Mouse (Mus musculus) urinary bladder, adult 2 months (tissue): ENCODE data around the gene Olfr646. TPM values are rescaled to one million over a fixed set of nuclear protein-coding genes. Genes with fewer than 3 reads are reported as not detected.

Experiments used
- DNase-seq: peaks from one replicate; pipeline ENCODE4 v3.0.0; 2022; ENCODE audit warnings: low spot score
- polyA plus RNA-seq: library from polyadenylated mRNA; depleted of rRNA; stranded (reverse); fragments of >200 nt; gene quantifications from 2 replicates; pipeline ENCODE4 v1.2.3, GENCODE M21; 2012; rRNA removed

Olfr646 gene
- polyA plus RNA-seq, result not detected in 2 replicates

DNA sequence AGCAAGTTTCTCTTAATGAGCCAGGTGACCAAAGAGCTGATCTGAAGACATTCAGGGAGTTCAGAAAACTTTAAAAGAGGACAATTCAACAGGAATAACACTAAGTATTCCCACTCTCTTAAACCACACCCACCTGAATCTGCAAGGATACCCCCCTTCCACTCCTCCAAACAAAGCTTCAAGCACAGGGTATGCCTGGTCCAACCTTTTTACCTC lies at the start of gene Olfr646:
TSS of gene Olfr646 (plus strand) at position 117 of the 216 bp plus-strand sequence.
- no peak for DNase-seq

DNA sequence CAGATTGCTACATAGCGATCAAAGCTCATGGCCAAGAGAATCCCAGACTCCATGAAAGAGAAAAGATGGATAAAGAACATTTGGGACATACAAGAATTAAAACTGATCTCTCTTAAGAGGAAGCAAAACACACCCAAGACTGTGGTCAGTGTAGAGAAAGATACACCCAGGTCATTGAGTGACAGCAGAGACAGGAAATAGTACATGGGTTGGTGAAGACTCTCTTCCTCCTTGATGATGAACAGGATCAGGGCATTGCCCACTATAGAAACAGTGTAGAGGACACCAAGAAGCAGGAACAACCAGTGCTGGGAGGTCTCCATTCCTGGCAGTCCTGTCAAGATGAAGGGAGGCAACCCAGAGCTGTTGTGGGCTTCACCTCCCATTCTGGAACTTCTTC lies 45.5 kb upstream of the Olfr646 start:
- DNase-seq, result no peak

DNA sequence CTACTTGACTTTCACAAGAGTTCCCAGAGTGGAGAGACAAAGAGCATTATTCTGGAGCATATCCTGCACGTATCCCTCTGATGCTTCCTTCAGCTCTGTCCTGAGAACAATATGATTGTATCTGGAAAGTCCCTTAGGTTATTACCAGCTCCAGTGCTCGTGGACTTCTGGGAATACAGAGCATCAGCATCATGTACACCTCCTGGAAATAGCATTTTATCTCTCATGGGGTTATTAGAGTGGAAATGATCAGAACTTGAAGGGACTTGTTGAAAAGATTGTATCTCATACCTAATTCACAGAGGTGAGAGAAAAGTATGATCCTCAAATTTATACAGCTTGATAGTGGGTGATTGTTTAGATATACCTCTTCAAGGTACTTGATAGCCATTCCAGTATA lies 43.3 kb upstream of the Olfr646 start, which contains the start of gene 4930516K23Rik:
TSS of gene 4930516K23Rik (minus strand) at position 101 of the 400 bp plus-strand sequence.
- no peak for DNase-seq

DNA sequence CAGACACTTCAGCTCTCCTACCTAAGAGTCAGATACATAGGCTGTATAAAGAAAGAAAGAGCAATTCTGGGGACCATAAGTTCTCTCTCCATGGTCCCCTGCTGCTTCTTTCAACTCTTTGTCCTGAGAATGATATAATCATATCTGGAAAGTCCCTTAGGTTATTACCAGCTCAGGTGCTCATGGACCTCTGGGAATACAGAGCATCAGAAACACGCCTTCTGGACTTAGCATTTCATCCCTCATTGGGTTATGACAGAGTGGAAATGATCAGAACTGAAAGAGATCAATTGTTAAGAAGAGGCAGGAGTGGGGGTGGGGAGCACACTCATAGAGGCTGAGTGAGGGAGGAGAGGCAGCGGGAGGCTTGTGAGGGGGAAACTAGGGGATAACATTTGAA lies 32.9 kb upstream of the Olfr646 start, which contains the start of gene Olfr644:
TSS of gene Olfr644 (minus strand) at position 101 of the 400 bp plus-strand sequence.
- no peak for DNase-seq

GRCm38 (mm10) chr7:104085365-104085764 lies 19.3 kb upstream of the Olfr646 start, which contains the start of gene Olfr645:
Gene Olfr645, minus strand, starts transcription at chr7:104085465.
- no peak for DNase-seq

DNA sequence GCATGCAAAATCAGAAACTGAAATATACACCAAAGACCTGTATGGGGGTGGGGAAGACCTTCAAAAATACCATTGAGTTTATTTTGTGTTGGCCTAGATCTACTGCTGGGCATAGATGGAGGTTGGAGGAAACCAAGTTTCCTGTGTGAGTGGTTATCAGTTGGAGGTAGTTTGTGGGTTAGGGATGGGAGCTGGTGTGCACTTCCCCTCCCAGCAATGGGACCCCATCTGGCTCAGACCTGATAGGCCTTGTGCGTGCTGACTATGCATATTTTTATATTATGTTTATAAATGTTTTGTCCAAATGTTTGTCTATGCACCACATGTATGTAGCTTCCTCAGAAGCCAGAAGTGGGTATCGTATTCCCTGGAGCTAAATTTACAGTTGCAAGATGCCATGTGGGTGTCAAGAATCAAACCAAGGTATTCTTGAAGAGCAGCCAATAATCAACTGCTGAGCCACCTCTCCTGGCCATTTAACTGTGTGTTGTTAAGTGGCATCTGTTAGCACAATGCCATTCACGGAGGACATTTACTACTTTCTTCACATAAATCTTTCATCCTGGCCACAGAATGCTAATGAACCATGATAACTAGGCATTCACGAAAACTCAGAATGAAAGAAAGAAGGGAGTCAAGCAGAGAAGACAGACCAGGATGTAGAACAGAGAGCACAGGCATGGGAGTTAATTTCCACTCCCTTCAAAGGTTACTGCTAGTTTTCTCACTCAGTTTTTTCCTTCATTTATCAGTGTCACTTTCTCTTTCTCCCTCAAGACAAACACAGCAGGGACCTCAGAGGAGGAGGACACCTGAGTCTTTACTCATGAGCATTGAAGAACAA lies 538 bp upstream of the Olfr646 start:
- DNase-seq, result no peak

DNA sequence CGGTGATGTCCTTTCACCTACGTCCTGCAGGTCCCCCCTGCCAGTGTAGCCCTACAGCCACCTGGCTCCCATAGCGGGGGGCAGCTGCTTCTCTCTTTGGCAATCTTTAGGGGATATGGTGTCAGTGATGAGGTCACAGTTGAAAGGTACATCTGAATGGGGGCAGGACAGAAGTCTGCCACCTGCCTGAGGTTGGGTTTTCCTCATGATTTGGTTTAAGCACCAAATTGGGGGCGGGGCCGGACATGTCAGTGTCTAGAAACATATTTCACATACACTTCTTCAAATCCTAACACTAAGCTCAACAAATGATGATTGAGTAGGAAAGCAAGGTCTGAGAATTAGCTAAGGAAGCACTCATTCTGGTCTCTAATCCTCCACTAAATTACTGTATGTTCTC lies 25.1 kb downstream of the Olfr646 start, which contains the start of gene Ubqln5:
TSS of gene Ubqln5 (minus strand) at position 101 of the 400 bp plus-strand sequence.
- no peak for DNase-seq

GRCm38 (mm10) chr7:104137305-104137704 lies 32.6 kb downstream of the Olfr646 start, which contains the start of gene Olfr643:
Gene Olfr643, minus strand, starts transcription at chr7:104137405.
- no peak for DNase-seq

DNA sequence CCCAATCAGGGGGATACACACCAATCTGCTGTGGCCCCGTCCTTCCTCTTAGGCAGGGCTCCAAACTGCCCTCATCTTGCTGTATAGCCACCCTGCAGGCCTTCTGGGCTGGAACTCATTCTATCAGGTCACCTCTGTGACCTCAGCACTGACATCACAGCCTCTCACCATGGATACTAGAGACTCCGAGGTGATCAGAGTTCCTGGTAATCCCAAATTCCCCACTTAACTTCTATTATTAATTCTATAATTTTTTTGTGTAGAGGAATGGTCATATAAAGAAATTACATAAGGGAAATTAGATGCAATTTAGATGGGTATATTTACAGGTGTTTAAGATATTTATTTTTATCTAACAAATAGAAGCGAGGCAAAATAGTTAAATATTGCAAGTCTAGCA lies 38.5 kb downstream of the Olfr646 start, which contains the start of gene Ubqln3:
TSS of gene Ubqln3 (minus strand) at position 101 of the 400 bp plus-strand sequence.
- no peak for DNase-seq

DNA sequence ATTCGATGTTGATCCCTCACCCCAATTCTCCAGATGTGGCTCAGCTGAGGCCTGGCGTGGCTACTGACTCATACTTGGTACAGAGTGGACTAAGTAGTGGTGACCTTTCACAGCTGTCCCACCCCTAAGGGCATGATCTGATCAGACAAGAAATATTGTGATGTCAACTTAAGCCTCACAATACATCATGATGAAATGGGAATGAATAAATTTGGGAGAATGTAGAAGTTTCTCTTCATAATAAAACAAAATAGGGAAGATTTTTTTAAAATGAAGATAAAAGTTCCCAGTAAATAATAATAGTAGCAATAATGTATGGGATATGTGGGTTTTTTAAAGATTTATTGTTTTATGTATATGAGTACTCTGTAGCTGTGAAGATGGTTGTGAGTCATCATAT lies 45.8 kb downstream of the Olfr646 start, which contains the start of gene Ubqlnl:
TSS of gene Ubqlnl (minus strand) at position 101 of the 400 bp plus-strand sequence.
- DNase-seq, result no peak

Other genes with a start within 250 kb of the Olfr646 start
- gene Olfr66, start 218.6 kb upstream of the Olfr646 start, polyA plus RNA-seq, result not detected in 2 replicates
- gene Olfr64, start 210.4 kb upstream of the Olfr646 start, polyA plus RNA-seq, result not detected in 2 replicates
- not detected in 2 replicates for gene Olfr65, start 201.4 kb upstream of the Olfr646 start, polyA plus RNA-seq
- not detected in 2 replicates for gene Olfr631, start 176.0 kb upstream of the Olfr646 start, polyA plus RNA-seq
- gene Olfr632, start 170.5 kb upstream of the Olfr646 start, polyA plus RNA-seq, result not detected in 2 replicates
- not detected in 2 replicates for gene Olfr633, start 160.4 kb upstream of the Olfr646 start, polyA plus RNA-seq
- gene Olfr635, start 133.7 kb upstream of the Olfr646 start, polyA plus RNA-seq, result not detected in 2 replicates
- not detected in 2 replicates for gene Olfr638, start 106.1 kb upstream of the Olfr646 start, polyA plus RNA-seq
- gene Olfr639, start 87.6 kb upstream of the Olfr646 start, polyA plus RNA-seq, result not detected in 2 replicates
- not detected in 2 replicates for gene Olfr640, start 79.3 kb upstream of the Olfr646 start, polyA plus RNA-seq
- not detected in 2 replicates for gene Olfr641, start 69.4 kb upstream of the Olfr646 start, polyA plus RNA-seq
- not detected in 2 replicates for gene Olfr642, start 52.2 kb upstream of the Olfr646 start, polyA plus RNA-seq
- gene 4930516K23Rik, start 43.4 kb upstream of the Olfr646 start, polyA plus RNA-seq, result not detected in 2 replicates
- gene Olfr644, start 33.0 kb upstream of the Olfr646 start, polyA plus RNA-seq, result not detected in 2 replicates
- not detected in 2 replicates for gene Olfr645, start 19.4 kb upstream of the Olfr646 start, polyA plus RNA-seq
- gene Ubqln5, start 25.0 kb downstream of the Olfr646 start, polyA plus RNA-seq, result not detected in 2 replicates
- not detected in 2 replicates for gene Olfr643, start 32.5 kb downstream of the Olfr646 start, polyA plus RNA-seq
- gene Ubqln3, start 38.4 kb downstream of the Olfr646 start, polyA plus RNA-seq, result not detected in 2 replicates
- gene Ubqlnl, start 45.7 kb downstream of the Olfr646 start, polyA plus RNA-seq, result not detected in 2 replicates
- gene Olfm5, start 60.0 kb downstream of the Olfr646 start, polyA plus RNA-seq, result not detected in 2 replicates
- gene Olfr648, start 78.5 kb downstream of the Olfr646 start, polyA plus RNA-seq, result 0.03 and 0.07 TPM in 2 replicates
- gene Olfr649, start 91.1 kb downstream of the Olfr646 start, polyA plus RNA-seq, result not detected in 2 replicates
- gene Trim6, start 113.9 kb downstream of the Olfr646 start, polyA plus RNA-seq, result 0.62 and 0.98 TPM in 2 replicates
- 16.2 and 16.7 TPM in 2 replicates for gene Trim34a, start 139.6 kb downstream of the Olfr646 start, polyA plus RNA-seq
- gene Trim5, start 183.2 kb downstream of the Olfr646 start, polyA plus RNA-seq, result 2.7 TPM in 2 replicates
- 20.1 and 25.7 TPM in 2 replicates for gene Trim12a, start 210.6 kb downstream of the Olfr646 start, polyA plus RNA-seq
- gene Trim34b, start 224.6 kb downstream of the Olfr646 start, polyA plus RNA-seq, result 0.37 and 0.48 TPM in 2 replicates
- 11.9 and 14.2 TPM in 2 replicates for gene Trim12c, start 248.5 kb downstream of the Olfr646 start, polyA plus RNA-seq